Mouse (Mus musculus) heart, adult 11 months (tissue): ENCODE data around the gene Atp5g3.
"Not testable (repeated sequence)": the region's sequence is repeated elsewhere in the genome, so short reads cannot be mapped to it uniquely, and the experiment has no call there.

Source experiments
- DNase-seq: peaks from one replicate; pipeline ENCODE4 v3.0.0; 2022

The Atp5g3 gene

GRCm38 (mm10) chr2:73911175-73911700 is at the start of gene Atp5g3:
Gene Atp5g3 (minus strand): TSS chr2:73911326.
- DNase-seq: peak; percentile 99

- DNase-seq: no peak
These were observed 47.2 kb upstream of the Atp5g3 start for GRCm38 (mm10) chr2:73958342-73958741.

- DNase-seq: no peak
These were observed 42.5 kb upstream of the Atp5g3 start for GRCm38 (mm10) chr2:73953612-73954011.

- DNase-seq: no peak
These were observed 41.6 kb upstream of the Atp5g3 start for GRCm38 (mm10) chr2:73952597-73953219.

GRCm38 (mm10) chr2:73947360-73947759 is 36.2 kb upstream of the Atp5g3 start:
- DNase-seq: no peak

GRCm38 (mm10) chr2:73943735-73944134 is 32.6 kb upstream of the Atp5g3 start:
- DNase-seq: peak; percentile 50

- no peak for DNase-seq
These were observed 31.7 kb upstream of the Atp5g3 start for GRCm38 (mm10) chr2:73942844-73943243.

GRCm38 (mm10) chr2:73941281-73941680 is 30.2 kb upstream of the Atp5g3 start:
- no peak for DNase-seq

GRCm38 (mm10) chr2:73940471-73940870 is 29.3 kb upstream of the Atp5g3 start:
- DNase-seq: peak; percentile 68

GRCm38 (mm10) chr2:73938896-73939295 is 27.8 kb upstream of the Atp5g3 start:
- peak; percentile 68 for DNase-seq

GRCm38 (mm10) chr2:73932676-73933313 is 21.7 kb upstream of the Atp5g3 start:
- peak; percentile 44 for DNase-seq

- peak; percentile 82 for DNase-seq
These were observed 16.6 kb upstream of the Atp5g3 start for GRCm38 (mm10) chr2:73927711-73928110.

GRCm38 (mm10) chr2:73925539-73925938 is 14.4 kb upstream of the Atp5g3 start:
- DNase-seq: peak; percentile 43

GRCm38 (mm10) chr2:73925089-73925488 is 14.0 kb upstream of the Atp5g3 start:
- DNase-seq: peak; percentile 88

GRCm38 (mm10) chr2:73919642-73920041 is 8.5 kb upstream of the Atp5g3 start:
- peak; percentile 89 for DNase-seq

GRCm38 (mm10) chr2:73912264-73912663 is 1.1 kb upstream of the Atp5g3 start:
- peak; percentile 85 for DNase-seq

- DNase-seq: peak; percentile 97
These were observed 453 bp downstream of the Atp5g3 start for GRCm38 (mm10) chr2:73910571-73911174.

- peak; percentile 68 for DNase-seq
These were observed 2.0 kb downstream of the Atp5g3 start for GRCm38 (mm10) chr2:73909116-73909515.

- peak; percentile 86 for DNase-seq
These were observed 6.4 kb downstream of the Atp5g3 start for GRCm38 (mm10) chr2:73904679-73905078.

GRCm38 (mm10) chr2:73903536-73903935 is 7.6 kb downstream of the Atp5g3 start:
- DNase-seq: no peak

- DNase-seq: not testable (repeated sequence)
These were observed 8.8 kb downstream of the Atp5g3 start for GRCm38 (mm10) chr2:73902328-73902727.

GRCm38 (mm10) chr2:73901169-73901568 is 10.0 kb downstream of the Atp5g3 start:
- DNase-seq: no peak

- DNase-seq: no peak
These were observed 10.8 kb downstream of the Atp5g3 start for GRCm38 (mm10) chr2:73900364-73900763.

GRCm38 (mm10) chr2:73896919-73897318 is 14.2 kb downstream of the Atp5g3 start:
- not testable (repeated sequence) for DNase-seq
